Mouse (Mus musculus): Measurements from ENCODE around the gene Spef1. TPM values are rescaled to one million over a fixed set of nuclear protein-coding genes. Genes with fewer than 3 reads are reported as not detected.

Gene Spef1
- polyA plus RNA-seq, 1 experiment, result not detected

DNA sequence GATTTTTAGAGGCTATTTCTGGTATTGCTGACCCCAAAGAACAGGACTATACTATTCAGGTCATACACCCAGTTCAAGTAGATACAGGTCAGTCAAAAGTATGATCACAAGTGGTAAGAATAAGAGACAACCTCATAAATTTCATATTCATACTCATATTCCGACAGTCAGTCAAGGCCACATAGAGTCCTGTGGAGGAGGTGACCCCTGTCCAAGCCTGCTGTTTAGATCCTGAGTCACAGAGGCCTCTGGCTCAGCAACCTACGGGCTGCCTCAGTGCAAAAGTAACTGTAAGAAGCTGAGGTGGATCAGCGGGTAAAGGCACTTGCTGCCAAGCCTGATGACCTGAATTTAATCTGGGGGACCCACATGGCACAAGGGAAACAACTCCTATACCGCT is 33.0 kb downstream of the Spef1 start:
- TF ChIP-seq POLR2A (IDR thresholded peaks at IDR 0.05; ENCODE audit: insufficient read depth, low read depth, low read length) (no peak), CTCF (IDR thresholded peaks at IDR 0.05; ENCODE audit: insufficient read depth, low read depth, low read length) (no peak)
- Histone ChIP-seq H3K4me1 (ENCODE audit: control insufficient read depth, insufficient read depth, low read length) (peaks cover 6% of the 10 kb centered on the region; the same call in 1 of the 2 replicates), H3K4me3 (ENCODE audit: insufficient read depth, low read depth, low read length) (no peak overlapping the region), H3K27ac (ENCODE audit: insufficient read depth, low read depth, low read length) (no peak overlapping the region)
- WGBS, result 92% methylated on average over 4 of the region's 4 CpGs

DNA sequence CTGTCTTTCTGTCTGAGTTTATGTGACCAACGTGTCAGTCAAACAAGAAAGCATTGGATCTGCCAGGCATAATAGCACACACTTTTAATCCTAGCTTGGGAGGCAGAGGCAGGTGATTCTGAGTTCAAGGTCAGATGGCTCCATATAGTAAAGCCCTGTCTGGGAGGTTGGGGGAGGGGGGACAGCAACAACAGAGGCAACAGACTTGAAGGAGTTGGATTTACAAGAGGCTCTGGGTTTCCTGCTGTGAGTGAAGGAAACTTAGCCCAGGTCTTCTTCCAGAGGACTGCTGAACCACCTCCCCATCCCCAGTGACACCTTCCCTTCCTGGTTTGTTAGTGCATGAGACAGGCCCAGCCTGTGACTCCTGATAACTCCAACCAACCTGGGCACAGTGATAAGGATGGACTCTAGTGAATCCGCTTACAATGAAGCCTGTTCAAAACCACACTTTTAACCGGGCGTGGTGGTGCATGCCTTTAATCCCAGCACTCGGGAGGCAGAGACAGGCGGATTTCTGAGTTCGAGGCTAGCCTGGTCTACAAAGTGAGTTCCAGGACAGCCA is 34.8 kb downstream of the Spef1 start:
- H3K4me3 ChIP-seq (ENCODE audit: insufficient read depth, low read depth, low read length), result no peak overlapping the region
- TF ChIP-seq POLR2A (IDR thresholded peaks at IDR 0.05; ENCODE audit: insufficient read depth, low read depth, low read length), result no peak
- no peak for TF ChIP-seq CTCF (IDR thresholded peaks at IDR 0.05; ENCODE audit: insufficient read depth, low read depth, low read length)
- H3K4me1 ChIP-seq (ENCODE audit: control insufficient read depth, insufficient read depth, low read length), result no peaks in the 10 kb centered on the region
- no peak overlapping the region for H3K27ac ChIP-seq (ENCODE audit: insufficient read depth, low read depth, low read length)
- WGBS, result 92% methylated on average over 7 of the region's 7 CpGs

DNA sequence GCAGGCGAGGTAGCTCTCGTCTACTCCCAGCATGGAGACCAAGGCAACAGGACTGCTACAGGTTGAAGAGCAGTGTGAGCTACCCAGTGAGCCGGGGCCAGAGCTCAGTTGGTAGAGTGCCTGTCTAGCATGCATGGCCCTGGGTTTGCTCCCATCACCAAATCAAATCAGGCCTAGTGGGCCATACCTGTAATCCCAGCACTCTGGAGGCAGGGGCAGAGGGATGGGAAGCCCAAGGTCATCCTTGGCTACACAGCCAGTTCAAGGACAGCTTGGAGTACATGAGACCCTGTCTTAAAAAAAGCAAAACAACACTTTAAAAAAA is 37.9 kb downstream of the Spef1 start:
- 95% methylated on average over 3 of the region's 3 CpGs for WGBS
- H3K4me1 ChIP-seq (ENCODE audit: control insufficient read depth, insufficient read depth, low read length), result no peaks in the 10 kb centered on the region
- H3K27ac ChIP-seq (ENCODE audit: insufficient read depth, low read depth, low read length), result no peak overlapping the region
- no peak overlapping the region for H3K4me3 ChIP-seq (ENCODE audit: insufficient read depth, low read depth, low read length)
- TF ChIP-seq CTCF (IDR thresholded peaks at IDR 0.05; ENCODE audit: insufficient read depth, low read depth, low read length), result no peak
- TF ChIP-seq POLR2A (IDR thresholded peaks at IDR 0.05; ENCODE audit: insufficient read depth, low read depth, low read length), result no peak

DNA sequence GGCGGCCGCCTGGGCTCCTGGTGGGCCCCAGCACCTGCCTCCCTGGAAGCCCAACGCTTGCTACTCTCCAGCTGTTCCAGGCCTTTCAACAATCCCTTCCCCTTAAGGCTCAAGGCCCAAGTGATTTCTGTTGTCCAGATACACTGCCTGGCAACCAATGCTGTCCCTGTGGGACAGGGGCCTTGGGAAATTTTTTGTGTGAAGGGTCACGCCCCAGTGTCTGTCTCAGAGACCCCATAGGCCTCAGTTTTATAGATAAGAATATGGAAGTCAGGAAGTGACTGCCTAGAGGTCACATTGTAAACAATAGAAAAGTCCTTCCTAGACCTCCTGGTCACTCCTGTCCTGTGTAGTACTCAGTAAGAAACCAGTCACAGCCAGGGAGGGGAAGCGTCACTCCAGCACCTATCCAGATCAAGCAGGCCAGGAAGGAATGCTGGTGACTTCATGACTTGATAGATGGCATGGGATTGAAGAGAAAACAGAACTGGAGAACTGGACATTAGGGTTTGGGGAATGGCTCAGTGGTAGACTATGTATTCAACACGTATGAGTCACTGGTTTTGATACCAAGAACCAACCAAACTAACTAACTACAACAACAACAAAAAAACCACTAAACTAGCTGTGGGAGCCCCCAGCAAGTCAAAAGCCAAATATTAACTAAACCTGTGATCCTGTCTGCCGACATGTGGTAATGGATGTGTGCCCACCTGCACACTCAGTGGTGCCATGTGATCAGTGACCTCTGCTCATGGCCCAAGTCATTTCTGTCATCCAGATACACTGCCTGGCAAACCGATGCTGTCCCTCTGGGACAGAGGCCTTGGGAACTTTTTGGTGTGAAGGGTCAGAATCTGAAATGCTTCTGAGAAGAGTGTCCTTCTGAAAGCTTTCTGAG is 38.5 kb downstream of the Spef1 start:
- no peaks in the 10 kb centered on the region for H3K4me1 ChIP-seq (ENCODE audit: control insufficient read depth, insufficient read depth, low read length)
- 93% methylated on average over 8 of the region's 8 CpGs for WGBS
- TF ChIP-seq POLR2A (IDR thresholded peaks at IDR 0.05; ENCODE audit: insufficient read depth, low read depth, low read length) (no peak), CTCF (IDR thresholded peaks at IDR 0.05; ENCODE audit: insufficient read depth, low read depth, low read length) (no peak)
- H3K4me3 ChIP-seq (ENCODE audit: insufficient read depth, low read depth, low read length), result no peak overlapping the region
- no peak overlapping the region for H3K27ac ChIP-seq (ENCODE audit: insufficient read depth, low read depth, low read length)

DNA sequence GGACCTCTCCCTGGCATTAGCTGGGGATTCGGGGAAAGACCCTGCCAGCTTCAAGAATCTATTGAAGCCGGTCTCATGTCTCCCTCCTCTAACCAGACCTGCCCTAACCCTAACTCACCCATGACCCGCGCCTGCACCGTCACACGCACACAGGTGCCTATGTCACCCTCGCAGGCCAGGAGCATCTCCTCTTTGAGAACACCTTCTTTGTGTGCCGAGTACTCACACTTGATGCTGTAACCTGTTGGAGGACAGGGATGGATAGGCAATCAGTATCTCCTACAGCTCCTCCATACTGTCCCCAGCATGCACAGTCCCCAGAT is 40.1 kb downstream of the Spef1 start:
- H3K27ac ChIP-seq (ENCODE audit: insufficient read depth, low read depth, low read length), result no peak overlapping the region
- no peak for TF ChIP-seq CTCF (IDR thresholded peaks at IDR 0.05; ENCODE audit: insufficient read depth, low read depth, low read length)
- TF ChIP-seq POLR2A (IDR thresholded peaks at IDR 0.05; ENCODE audit: insufficient read depth, low read depth, low read length), result no peak
- H3K4me1 ChIP-seq (ENCODE audit: control insufficient read depth, insufficient read depth, low read length), result peaks cover 7% of the 10 kb centered on the region; the same call in 1 of the 2 replicates
- no peak overlapping the region for H3K4me3 ChIP-seq (ENCODE audit: insufficient read depth, low read depth, low read length)
- 96% methylated on average over 8 of the region's 8 CpGs for WGBS

DNA sequence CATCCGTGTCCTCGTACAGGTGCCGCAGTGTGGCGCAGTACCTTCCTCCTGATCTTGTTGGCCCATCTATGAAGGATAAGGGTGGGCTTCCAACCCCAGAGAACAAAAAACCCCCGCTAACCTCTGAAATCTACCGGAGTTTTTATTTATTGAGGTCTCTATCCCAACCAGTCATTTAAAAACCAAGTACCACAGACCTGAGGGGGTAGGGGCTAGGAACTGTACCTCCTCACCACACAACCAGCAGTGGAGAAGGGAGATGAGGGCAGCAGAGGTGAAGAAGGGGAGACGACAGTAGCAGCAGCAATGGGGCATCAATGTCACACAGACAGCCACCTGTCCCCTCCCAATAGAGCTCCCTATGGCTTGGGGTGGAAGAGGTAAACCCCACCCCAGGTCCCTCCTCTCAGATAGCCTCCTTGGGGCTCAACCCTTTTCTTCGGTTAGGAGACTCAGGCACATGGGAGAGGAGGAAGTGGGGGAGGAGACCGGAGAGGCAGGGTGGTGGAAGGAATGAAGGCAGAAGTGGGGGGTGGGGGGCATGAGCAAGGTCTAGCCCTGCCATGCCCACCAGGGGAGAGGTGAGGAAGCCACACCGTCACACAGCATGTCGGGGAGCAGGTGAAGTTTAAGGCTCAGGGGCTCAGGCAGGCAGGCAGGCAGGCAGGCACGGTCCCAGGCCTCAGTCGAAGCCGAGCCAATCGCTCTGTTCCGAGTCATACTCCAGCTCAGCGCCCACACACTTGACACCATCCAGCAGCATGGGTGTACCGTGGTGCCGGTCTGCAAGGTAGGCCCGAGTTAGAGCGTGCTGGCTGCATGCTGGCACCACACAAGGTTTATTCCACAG is 40.7 kb downstream of the Spef1 start:
- Histone ChIP-seq H3K4me1 (ENCODE audit: control insufficient read depth, insufficient read depth, low read length) (peaks cover 7% of the 10 kb centered on the region; the same call in 1 of the 2 replicates), H3K27ac (ENCODE audit: insufficient read depth, low read depth, low read length) (no peak overlapping the region), H3K4me3 (ENCODE audit: insufficient read depth, low read depth, low read length) (no peak overlapping the region)
- TF ChIP-seq POLR2A (IDR thresholded peaks at IDR 0.05; ENCODE audit: insufficient read depth, low read depth, low read length) (no peak), CTCF (IDR thresholded peaks at IDR 0.05; ENCODE audit: insufficient read depth, low read depth, low read length) (no peak)
- 89% methylated on average over 21 of the region's 21 CpGs for WGBS

DNA sequence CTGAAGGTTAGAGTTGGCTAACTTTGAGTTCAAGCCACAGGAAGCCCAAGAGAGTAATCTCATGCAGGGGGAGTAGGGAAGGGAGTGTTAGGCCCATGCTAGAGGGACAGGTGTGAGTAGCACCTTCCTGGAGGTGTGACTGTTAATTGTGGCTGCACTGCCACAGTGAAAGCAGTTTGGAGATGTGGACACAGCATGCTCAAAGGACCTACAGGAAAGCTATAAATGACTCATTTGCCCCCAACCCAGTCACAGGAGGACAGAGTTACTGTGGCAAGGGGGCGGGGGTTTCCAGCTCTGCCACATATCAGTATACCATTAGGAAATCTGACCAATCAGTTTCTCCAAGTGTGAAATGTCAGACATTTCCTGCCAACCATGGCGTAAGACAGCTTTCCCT is 41.5 kb downstream of the Spef1 start:
- Histone ChIP-seq H3K4me1 (ENCODE audit: control insufficient read depth, insufficient read depth, low read length) (peaks cover 7% of the 10 kb centered on the region; the same call in 1 of the 2 replicates), H3K4me3 (ENCODE audit: insufficient read depth, low read depth, low read length) (no peak overlapping the region), H3K27ac (ENCODE audit: insufficient read depth, low read depth, low read length) (no peak overlapping the region)
- no peak for TF ChIP-seq POLR2A (IDR thresholded peaks at IDR 0.05; ENCODE audit: insufficient read depth, low read depth, low read length)
- no peak for TF ChIP-seq CTCF (IDR thresholded peaks at IDR 0.05; ENCODE audit: insufficient read depth, low read depth, low read length)
- 93% methylated on average over 2 of the region's 2 CpGs for WGBS

DNA sequence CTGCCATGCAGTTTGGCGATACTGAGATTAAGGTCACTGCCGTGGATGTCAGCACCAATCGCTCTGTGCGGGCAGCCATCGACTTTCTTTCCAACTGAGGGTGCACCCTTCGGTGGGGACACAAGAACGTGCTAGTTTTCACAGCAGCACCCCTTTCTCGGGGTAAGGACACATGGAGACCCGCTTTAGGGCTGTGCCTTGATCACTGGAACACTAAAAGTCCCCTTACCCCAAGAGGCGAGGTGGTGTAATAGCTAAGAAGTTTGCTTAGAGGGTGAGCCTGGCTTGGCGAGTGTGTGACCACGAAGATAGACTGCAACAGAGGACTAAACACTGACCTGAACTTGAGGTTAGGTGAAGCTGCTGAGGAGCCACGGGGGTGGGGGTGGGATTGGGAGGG is 42.0 kb downstream of the Spef1 start:
- Histone ChIP-seq H3K4me3 (ENCODE audit: insufficient read depth, low read depth, low read length) (no peak overlapping the region), H3K27ac (ENCODE audit: insufficient read depth, low read depth, low read length) (no peak overlapping the region), H3K4me1 (ENCODE audit: control insufficient read depth, insufficient read depth, low read length) (peaks cover 7% of the 10 kb centered on the region; the same call in 1 of the 2 replicates)
- 82% methylated on average over 13 of the region's 13 CpGs for WGBS
- TF ChIP-seq CTCF (IDR thresholded peaks at IDR 0.05; ENCODE audit: insufficient read depth, low read depth, low read length) (no peak), POLR2A (IDR thresholded peaks at IDR 0.05; ENCODE audit: insufficient read depth, low read depth, low read length) (no peak)

Data from olfactory bulb, adult 2 months (tissue).